Mouse (Mus musculus) liver, embryonic 11.5 days (tissue): ENCODE data around the gene Xndc1. TPM values are rescaled to one million over a fixed set of nuclear protein-coding genes. Genes with fewer than 3 reads are reported as not detected.
A peak's percentile ranks its signal among the peaks of the same experiment; 100 is the strongest.

Source experiments
- ATAC-seq: fragments of 200-750 bp; cut with Nextera tagmentation; replicated peaks from 2 replicates; pipeline ENCODE4 v1.8.0; 2017; ENCODE audit warnings: moderate number of reproducible peaks, mild to moderate bottlenecking, moderate TSS enrichment, moderate library complexity; ENCODE audit not compliant: low FRiP score
- DNase-seq: peaks from one replicate; pipeline ENCODE4 v3.0.0-alpha.2; 2017; ENCODE audit warnings: low spot score
- H3K27ac ChIP-seq: fragments of 300-500 bp; sonication (generic); 2 replicates; pipeline ENCODE4 v1.5.1; 2014; ENCODE audit warnings: mild to moderate bottlenecking, low read depth, low read length, control low read depth
- H3K27me3 ChIP-seq: fragments of 300-500 bp; sonication (generic); replicated peaks from 2 replicates; pipeline ENCODE4 v1.6.1; 2014; ENCODE audit warnings: low read length, mixed read lengths; ENCODE audit not compliant: control insufficient read depth, insufficient read depth
- H3K36me3 ChIP-seq: fragments of 300-500 bp; sonication (generic); 2 replicates; pipeline ENCODE4 v1.6.1; 2014; ENCODE audit warnings: mild to moderate bottlenecking, low read length, moderate library complexity, mixed read lengths; ENCODE audit not compliant: control insufficient read depth, insufficient read depth
- H3K4me1 ChIP-seq: fragments of 300-500 bp; sonication (generic); replicated peaks from 2 replicates; pipeline ENCODE4 v1.6.1; 2014; ENCODE audit warnings: low read length, mixed read lengths; ENCODE audit not compliant: control insufficient read depth, insufficient read depth
- H3K4me2 ChIP-seq: fragments of 300-500 bp; sonication (generic); 2 replicates; pipeline ENCODE4 v1.6.1; 2014; ENCODE audit warnings: mild to moderate bottlenecking, control low read depth, moderate library complexity
- H3K4me3 ChIP-seq: fragments of 300-500 bp; sonication (generic); 2 replicates; pipeline ENCODE4 v1.5.1; 2014; ENCODE audit warnings: low read depth, low read length, control low read depth
- H3K9ac ChIP-seq: fragments of 300-500 bp; sonication (generic); 2 replicates; pipeline ENCODE4 v1.6.1; 2014; ENCODE audit warnings: low read depth, low read length, control low read depth
- H3K9me3 ChIP-seq: fragments of 300-500 bp; sonication (generic); 2 replicates; pipeline ENCODE4 v1.6.1; 2016; ENCODE audit warnings: low read length, inconsistent platforms, mixed read lengths; ENCODE audit not compliant: control insufficient read depth
- WGBS: fragments of 180-500 bp; shearing (Covaris S2); extraction: QIAGEN DNeasy Blood & Tissue Kit; methylation state at CpG from one replicate; pipeline ENCODE4 v1.1.7; 2014; 5-methylcytosine and 5-hydroxymethylcytosine counted together
- polyA plus RNA-seq: library from polyadenylated mRNA; unstranded; fragments of >200 nt; fragmentation: Nextera tagmentation; extraction: Ambion mirVana; gene quantifications from 2 replicates; pipeline ENCODE4 v1.2.1, GENCODE M21; 2014

Gene Xndc1
- polyA plus RNA-seq, 1 experiment from 2014 or later, result 24.6 TPM

DNA sequence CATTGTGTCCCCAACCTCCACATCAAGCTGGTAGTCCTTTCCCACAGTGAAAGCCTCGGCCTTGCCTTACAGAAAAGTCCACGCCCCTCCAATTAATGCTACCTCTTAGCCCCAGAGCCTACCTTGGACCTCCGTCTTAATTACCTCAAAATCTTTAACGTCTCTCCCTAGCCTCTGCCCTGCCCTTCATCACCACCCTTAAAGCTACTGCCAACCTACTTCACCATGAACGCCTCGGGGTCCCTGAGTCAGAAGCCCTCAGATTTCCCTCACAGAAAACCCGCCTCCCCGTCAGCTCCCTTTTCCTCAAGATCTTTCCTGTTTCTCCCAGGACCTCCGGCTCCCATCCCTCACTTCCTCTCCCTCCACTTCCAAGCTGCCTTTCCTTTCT, 661 bp upstream of the Xndc1 start:
- Histone ChIP-seq H3K4me3 (peak overlapping the region; percentile 70), H3K4me1 (peaks cover 15% of the 10 kb centered on the region), H3K9ac (peak overlapping the region; percentile 70), H3K9me3 (no peaks in the 10 kb centered on the region), H3K36me3 (no peaks in the 10 kb centered on the region; the same call in 1 of the 2 replicates), H3K27me3 (no peaks in the 10 kb centered on the region), H3K27ac (peak overlapping the region; percentile 16; the same call in 1 of the 2 replicates), H3K4me2 (peak overlapping the region; percentile 78)
- WGBS, result 1% methylated on average over 9 of the region's 9 CpGs
- peak; percentile 6; the same call in 1 of the 2 replicates for ATAC-seq
- no peak for DNase-seq

DNA sequence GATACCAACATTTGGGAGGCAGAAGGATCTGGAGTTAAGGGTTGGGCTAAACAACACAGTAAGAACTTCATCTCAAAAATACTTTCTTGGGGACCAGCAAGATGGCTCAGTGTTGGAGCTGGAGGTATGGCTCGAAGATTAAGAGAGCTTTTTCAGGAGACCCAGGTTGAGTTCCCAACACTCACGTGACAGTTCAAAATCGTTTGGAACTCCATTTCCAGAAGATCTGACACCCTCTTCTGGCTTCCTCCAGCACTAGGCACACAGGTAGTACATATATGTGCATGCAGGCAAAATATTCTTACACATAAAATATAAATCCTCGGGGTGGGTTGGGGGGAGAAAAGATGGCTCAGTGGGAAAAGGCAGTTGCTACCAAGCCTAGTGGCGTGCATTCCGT, 1.1 kb downstream of the Xndc1 start:
- no peak for ATAC-seq
- DNase-seq, result no peak
- H3K27ac ChIP-seq, result no peak overlapping the region
- no peaks in the 10 kb centered on the region; the same call in 1 of the 2 replicates for H3K36me3 ChIP-seq
- H3K4me1 ChIP-seq, result peaks cover 13% of the 10 kb centered on the region
- peak overlapping the region; percentile 70 for H3K9ac ChIP-seq
- H3K4me3 ChIP-seq, result peak overlapping the region; percentile 70
- H3K9me3 ChIP-seq, result no peaks in the 10 kb centered on the region
- H3K4me2 ChIP-seq, result peak overlapping the region; percentile 78
- 69% methylated on average over 6 of the region's 6 CpGs for WGBS
- H3K27me3 ChIP-seq, result no peaks in the 10 kb centered on the region

DNA sequence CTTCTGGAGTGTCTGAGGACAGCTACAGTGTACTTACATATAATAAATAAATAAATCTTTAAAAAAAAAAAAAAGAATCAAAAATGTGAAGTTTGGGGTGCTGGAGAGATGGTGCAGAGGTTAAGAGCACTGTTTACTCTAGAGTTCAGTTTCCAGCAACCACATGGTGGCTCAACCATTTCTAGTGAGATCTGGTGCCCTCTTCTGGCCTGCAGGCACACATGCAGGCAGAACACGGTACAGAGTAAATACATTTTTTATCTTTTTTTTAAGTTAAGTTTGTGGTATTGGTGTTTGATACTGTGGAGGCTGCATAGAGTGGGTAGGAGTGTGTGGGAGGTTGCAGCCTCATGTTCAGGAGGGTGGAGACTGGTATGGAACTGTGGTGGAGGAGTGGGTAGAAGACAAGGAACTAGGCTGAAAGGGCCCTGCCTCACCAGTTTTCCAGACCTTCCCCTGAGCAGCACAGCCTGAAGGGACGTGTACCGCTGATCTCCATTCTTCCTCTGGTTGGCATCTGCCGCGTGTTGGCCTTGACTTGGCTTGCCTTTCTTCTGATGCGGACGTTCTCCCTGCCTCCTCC, 11.5 kb downstream of the Xndc1 start:
- Histone ChIP-seq H3K27me3 (no peaks in the 10 kb centered on the region), H3K9ac (no peak overlapping the region), H3K4me3 (no peak overlapping the region), H3K4me2 (no peak overlapping the region), H3K9me3 (no peaks in the 10 kb centered on the region), H3K4me1 (no peaks in the 10 kb centered on the region), H3K27ac (no peak overlapping the region), H3K36me3 (peaks cover 45% of the 10 kb centered on the region)
- ATAC-seq, result peak; percentile 29
- DNase-seq, result peak; percentile 31
- 75% methylated on average over 7 of the region's 7 CpGs for WGBS

DNA sequence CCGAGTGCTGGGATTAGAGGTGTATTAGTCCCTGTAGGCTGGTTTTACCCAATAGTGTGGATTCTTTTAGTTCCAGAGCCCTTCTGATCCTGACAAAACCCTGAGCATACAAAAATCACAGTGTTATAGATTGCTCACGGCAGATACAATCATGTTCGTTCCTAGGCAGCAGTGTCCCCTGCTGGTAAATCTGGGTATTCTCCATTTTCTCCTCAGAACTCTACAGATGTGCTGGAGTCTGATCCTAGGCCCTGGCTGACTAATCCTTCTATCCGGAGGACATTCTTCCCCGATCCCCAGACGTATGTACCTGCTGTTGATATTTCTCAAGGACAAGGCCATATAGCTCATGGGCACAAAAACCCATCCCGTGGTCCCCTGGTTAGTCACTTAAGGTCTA, 13.2 kb downstream of the Xndc1 start:
- Histone ChIP-seq H3K36me3 (peaks cover 43% of the 10 kb centered on the region), H3K4me3 (no peak overlapping the region), H3K4me2 (no peak overlapping the region), H3K27me3 (no peaks in the 10 kb centered on the region), H3K4me1 (no peaks in the 10 kb centered on the region), H3K27ac (no peak overlapping the region), H3K9me3 (no peaks in the 10 kb centered on the region), H3K9ac (no peak overlapping the region)
- WGBS, result 81% methylated on average over 7 of the region's 7 CpGs
- DNase-seq (no peak), ATAC-seq (no peak)

DNA sequence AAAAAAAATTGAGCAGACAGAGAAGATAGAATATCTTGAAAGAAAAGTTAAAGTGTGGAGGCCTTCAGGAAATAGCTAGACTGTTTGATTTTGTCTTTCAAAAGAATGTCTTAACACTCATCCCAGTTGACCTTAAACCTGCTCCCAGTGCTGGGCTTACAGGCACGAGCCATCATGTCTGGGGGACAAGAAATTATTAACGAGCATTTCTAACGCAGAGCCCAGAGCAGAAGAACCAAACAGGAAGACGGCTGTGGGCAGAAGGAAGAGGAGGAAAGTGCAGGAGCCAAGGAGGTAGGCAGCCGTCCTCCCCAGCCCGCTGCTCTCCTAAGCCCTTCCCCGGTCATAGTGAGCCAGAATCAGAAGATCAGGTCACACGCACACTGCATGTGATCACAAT, 15.0 kb downstream of the Xndc1 start:
- Histone ChIP-seq H3K9ac (no peak overlapping the region), H3K9me3 (no peaks in the 10 kb centered on the region), H3K36me3 (peaks cover 44% of the 10 kb centered on the region), H3K4me2 (no peak overlapping the region), H3K4me3 (no peak overlapping the region), H3K27me3 (no peaks in the 10 kb centered on the region), H3K4me1 (no peaks in the 10 kb centered on the region), H3K27ac (no peak overlapping the region)
- ATAC-seq (no peak), DNase-seq (no peak)
- 92% methylated on average over 8 of the region's 8 CpGs for WGBS

DNA sequence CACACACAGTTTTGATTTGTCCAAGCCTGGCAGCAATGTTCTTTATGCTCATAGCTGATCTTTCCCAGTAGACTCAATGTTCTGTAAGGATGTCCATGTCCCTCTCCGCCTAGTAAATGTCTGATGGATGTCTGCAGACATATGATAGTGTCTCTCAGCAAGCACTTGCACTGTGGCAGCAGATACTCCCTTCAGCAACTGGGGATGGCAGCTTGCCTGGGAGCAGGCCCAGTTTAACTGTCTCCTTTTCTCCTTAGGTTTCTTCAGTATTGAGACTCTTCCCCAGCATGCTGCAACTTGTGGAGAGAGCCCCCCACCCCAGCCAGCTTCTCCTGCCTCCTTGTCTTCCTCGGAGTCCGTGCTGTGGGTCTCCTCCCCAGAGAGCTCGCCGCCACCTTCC, 16.5 kb downstream of the Xndc1 start:
- H3K27me3 ChIP-seq, result no peaks in the 10 kb centered on the region

DNA sequence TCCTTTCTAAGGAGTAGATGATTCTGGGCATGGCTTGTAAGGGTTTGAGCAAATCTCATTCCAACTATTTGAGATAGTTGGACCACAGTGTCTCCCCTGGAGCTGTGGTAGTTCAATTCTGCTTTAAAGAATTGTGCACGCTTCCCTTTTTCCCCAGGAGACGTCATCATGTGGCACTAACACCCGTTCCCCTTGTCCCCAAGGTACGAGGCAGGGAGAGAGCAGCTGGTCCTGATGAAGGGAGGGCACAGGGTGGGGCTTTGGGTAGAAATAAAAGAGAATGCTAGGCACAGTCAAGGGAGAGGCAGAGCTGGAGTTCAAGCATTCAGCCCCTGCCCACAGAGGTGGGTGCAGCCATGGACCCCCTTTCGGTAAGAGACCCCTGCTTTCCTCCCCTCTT, 17.5 kb downstream of the Xndc1 start, which contains the start of gene Trpc2:
Trpc2 (plus strand) TSS at position 301 of the 400 bp plus-strand sequence.
- H3K27ac ChIP-seq, result no peak within 1 kb of the TSS
- H3K4me3 ChIP-seq, result no peak within 1 kb of the TSS
- H3K9me3 ChIP-seq, result no peaks in the 10 kb centered on the region
- no peaks in the 10 kb centered on the region for H3K27me3 ChIP-seq
- H3K36me3 ChIP-seq, result peaks cover 33% of the 10 kb centered on the region
- no peak for ATAC-seq
- WGBS, result 83% methylated on average over 5 of the region's 5 CpGs
- DNase-seq, result no peak
- H3K4me1 ChIP-seq, result no peaks in the 10 kb centered on the region
- no peak within 1 kb of the TSS for H3K9ac ChIP-seq
- H3K4me2 ChIP-seq, result no peak within 1 kb of the TSS

More for the DNA sequence above, 16.5 kb downstream of the Xndc1 start:
- Histone ChIP-seq H3K4me1 (no peaks in the 10 kb centered on the region), H3K9ac (no peak overlapping the region), H3K4me3 (no peak overlapping the region), H3K27ac (no peak overlapping the region), H3K4me2 (no peak overlapping the region), H3K36me3 (peaks cover 37% of the 10 kb centered on the region), H3K9me3 (no peaks in the 10 kb centered on the region)
- DNase-seq (no peak), ATAC-seq (no peak)
- 92% methylated on average over 5 of the region's 5 CpGs for WGBS

DNA sequence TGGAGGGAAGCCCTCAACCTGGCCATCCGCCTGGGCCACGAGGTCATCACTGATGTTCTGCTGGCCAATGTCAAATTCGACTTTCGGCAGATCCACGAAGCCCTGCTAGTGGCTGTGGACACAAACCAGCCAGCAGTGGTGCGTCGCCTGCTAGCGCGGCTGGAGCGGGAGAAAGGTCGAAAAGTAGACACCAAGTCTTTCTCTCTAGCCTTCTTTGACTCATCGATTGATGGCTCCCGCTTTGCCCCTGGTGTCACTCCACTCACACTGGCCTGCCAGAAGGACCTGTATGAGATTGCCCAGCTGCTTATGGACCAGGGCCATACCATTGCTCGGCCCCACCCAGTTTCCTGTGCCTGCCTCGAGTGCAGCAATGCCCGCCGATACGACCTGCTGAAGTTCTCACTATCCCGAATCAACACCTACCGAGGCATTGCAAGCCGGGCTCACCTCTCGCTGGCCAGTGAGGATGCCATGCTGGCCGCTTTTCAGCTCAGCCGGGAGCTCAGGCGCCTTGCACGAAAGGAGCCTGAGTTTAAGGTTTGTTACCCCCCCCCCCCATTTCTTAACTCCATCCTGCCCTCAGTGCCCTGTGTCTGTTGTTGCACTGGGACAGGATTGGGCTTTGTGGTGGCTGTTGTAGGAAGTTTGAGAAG, 18.9 kb downstream of the Xndc1 start:
- 86% methylated on average over 26 of the region's 26 CpGs for WGBS
- H3K4me1 ChIP-seq, result no peaks in the 10 kb centered on the region
- no peaks in the 10 kb centered on the region for H3K27me3 ChIP-seq

DNA sequence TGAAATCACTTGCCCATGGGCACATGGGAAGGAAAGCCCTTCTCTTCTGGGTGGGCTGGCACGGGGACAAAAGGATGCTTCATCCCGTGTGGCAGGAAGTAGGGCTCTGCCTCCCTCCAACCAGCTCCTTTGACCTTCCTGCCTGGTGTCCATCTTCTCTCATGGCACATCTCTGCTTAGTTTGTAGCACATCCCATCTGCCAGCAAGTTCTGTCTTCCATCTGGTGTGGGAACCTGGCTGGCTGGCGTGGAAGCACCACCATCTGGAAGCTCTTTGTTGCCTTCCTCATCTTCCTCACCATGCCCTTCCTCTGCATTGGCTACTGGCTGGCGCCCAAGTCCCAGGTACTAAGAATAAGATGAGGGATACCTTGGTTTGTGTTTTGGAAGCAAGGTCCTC, 22.0 kb downstream of the Xndc1 start:
- peaks cover 4% of the 10 kb centered on the region for H3K36me3 ChIP-seq
- no peaks in the 10 kb centered on the region for H3K27me3 ChIP-seq
- no peak overlapping the region for H3K27ac ChIP-seq
- no peak overlapping the region for H3K9ac ChIP-seq
- no peak for ATAC-seq
- H3K4me1 ChIP-seq, result no peaks in the 10 kb centered on the region
- H3K9me3 ChIP-seq, result no peaks in the 10 kb centered on the region
- no peak overlapping the region for H3K4me2 ChIP-seq
- DNase-seq, result no peak
- 84% methylated on average over 4 of the region's 4 CpGs for WGBS
- H3K4me3 ChIP-seq, result no peak overlapping the region

More for the DNA sequence above, 18.9 kb downstream of the Xndc1 start:
- DNase-seq (no peak), ATAC-seq (no peak)
- Histone ChIP-seq H3K27ac (no peak overlapping the region), H3K4me2 (no peak overlapping the region), H3K9me3 (no peaks in the 10 kb centered on the region), H3K4me3 (no peak overlapping the region), H3K9ac (no peak overlapping the region), H3K36me3 (peaks cover 26% of the 10 kb centered on the region)
